21 mouse cellular contexts compared by ENCODE assay signal in genomic region chr3:17330429-17331373, GRCm38 (mm10).
A peak's percentile ranks its signal among the peaks of the same experiment; 100 is the strongest.
DNase-seq lines count a peak whose midpoint lies in the region; ATAC-seq lines count a peak whose summit lies in the region.
"Had no signal": no experiment of that assay in that cellular context is flagged by ENCODE, and none has a peak within 500 bp of the region (broad histone marks: within the 10 kb centered on the region; RNA-seq: fewer than 3 reads in every experiment).

No protein-coding gene starts in this region.

- peaks cover 29% of the 10 kb centered on the region for H3K4me1 ChIP-seq in hindbrain, embryonic 14.5 days (replicated peaks; ENCODE audit: control insufficient read depth, insufficient read depth, low read length)
- peaks cover 21% of the 10 kb centered on the region for H3K4me1 ChIP-seq in midbrain, embryonic 11.5 days (ENCODE audit: control insufficient read depth, insufficient read depth, low read length)
- peaks cover 30% of the 10 kb centered on the region for H3K4me1 ChIP-seq in neural tube, embryonic 13.5 days (replicated peaks)
- H3K4me1 ChIP-seq: heart, embryonic 12.5 days had no signal

- no peaks in the 10 kb centered on the region for H3K36me3 ChIP-seq in hindbrain, embryonic 14.5 days (replicated peaks; ENCODE audit: control insufficient read depth, insufficient read depth)
- H3K36me3 ChIP-seq in midbrain, embryonic 11.5 days (ENCODE audit: control insufficient read depth, insufficient read depth, low read length) = no peaks in the 10 kb centered on the region
- H3K36me3 ChIP-seq in neural tube, embryonic 13.5 days = no peaks in the 10 kb centered on the region
- H3K36me3 ChIP-seq: heart, embryonic 12.5 days had no signal

- no peak for DNase-seq in frontal cortex, postnatal 14 days (ENCODE audit: low spot score in 2 of 2)
- DNase-seq in hindbrain, embryonic 14.5 days (ENCODE audit: low spot score) = peak; percentile 54
- DNase-seq in midbrain, embryonic 11.5 days (ENCODE audit: low spot score, missing footprints) = peak; percentile 86
- DNase-seq in right cerebral cortex, adult 18-20 months = no peak
- no peak for DNase-seq in cerebellum, postnatal 14 days
- DNase-seq: adrenal gland, postnatal 14 days; cerebellum, adult 18-20 months; gastrocnemius, postnatal 25 days; layer of hippocampus, postnatal 36 days; left cerebral cortex, postnatal 4 days; lung, embryonic 14.5 days; thymus, postnatal 36 days had no signal

- H3K9ac ChIP-seq in hindbrain, embryonic 14.5 days = peak overlapping the region; percentile 55
- H3K9ac ChIP-seq in midbrain, embryonic 11.5 days (ENCODE audit: low read length) = no peak overlapping the region
- H3K9ac ChIP-seq in neural tube, embryonic 13.5 days = peak overlapping the region; percentile 47
- H3K9ac ChIP-seq: heart, embryonic 12.5 days; lung, embryonic 14.5 days had no signal

- peak overlapping the region; percentile 15 for H3K4me2 ChIP-seq in hindbrain, embryonic 14.5 days (replicated peaks)
- H3K4me2 ChIP-seq in midbrain, embryonic 11.5 days = no peak overlapping the region
- peak overlapping the region; percentile 14 for H3K4me2 ChIP-seq in neural tube, embryonic 13.5 days
- H3K4me2 ChIP-seq: heart, embryonic 12.5 days; lung, embryonic 14.5 days had no signal

- H3K4me3 ChIP-seq in hindbrain, embryonic 14.5 days (replicated peaks; ENCODE audit: low read length) = no peak overlapping the region
- H3K4me3 ChIP-seq in midbrain, embryonic 11.5 days (ENCODE audit: low read depth, low read length) = no peak overlapping the region
- no peak overlapping the region for H3K4me3 ChIP-seq in neural tube, embryonic 13.5 days
- H3K4me3 ChIP-seq: heart, embryonic 12.5 days; myocyte had no signal

- peak; percentile 26 for ATAC-seq in frontal cortex, adult (ENCODE audit: low TSS enrichment)
- no peak for ATAC-seq in hindbrain, embryonic 14.5 days (ENCODE audit: low FRiP score)
- no peak for ATAC-seq in midbrain, embryonic 11.5 days (ENCODE audit: low FRiP score)
- 0 out of 2 replicates have a peak, but pooled peaks have one; percentile 28 for ATAC-seq in neural tube, embryonic 13.5 days (ENCODE audit: low read depth)
- no peak for ATAC-seq in megakaryocyte-erythroid progenitor cell, adult 5-6 weeks (replicated peaks; ENCODE audit: low FRiP score, low TSS enrichment, poor library complexity, severe bottlenecking)
- ATAC-seq: activated CD4-positive, CD25-positive, alpha-beta regulatory T cell, adult 4 months; intestine, postnatal 0 days; Patski had no signal

- no peaks in the 10 kb centered on the region for H3K27me3 ChIP-seq in hindbrain, embryonic 14.5 days (ENCODE audit: control insufficient read depth, insufficient read depth, low read length)
- no peaks in the 10 kb centered on the region for H3K27me3 ChIP-seq in midbrain, embryonic 11.5 days (ENCODE audit: control insufficient read depth, insufficient read depth, low read length)
- H3K27me3 ChIP-seq in neural tube, embryonic 13.5 days = no peaks in the 10 kb centered on the region
- H3K27me3 ChIP-seq: heart, embryonic 12.5 days had no signal

- H3K9me3 ChIP-seq in hindbrain, embryonic 14.5 days (ENCODE audit: control insufficient read depth, low read length) = no peaks in the 10 kb centered on the region
- H3K9me3 ChIP-seq in midbrain, embryonic 11.5 days (ENCODE audit: control insufficient read depth, low read length) = no peaks in the 10 kb centered on the region
- no peaks in the 10 kb centered on the region for H3K9me3 ChIP-seq in neural tube, embryonic 13.5 days
- H3K9me3 ChIP-seq: heart, embryonic 12.5 days had no signal

- peak overlapping the region; percentile 93 for H3K27ac ChIP-seq in hindbrain, embryonic 14.5 days
- H3K27ac ChIP-seq in midbrain, embryonic 11.5 days (ENCODE audit: low read depth, low read length) = no peak overlapping the region
- H3K27ac ChIP-seq in neural tube, embryonic 13.5 days (replicated peaks) = peak overlapping the region; percentile 91
- H3K27ac ChIP-seq: kidney, postnatal 0 days had no signal

- WGBS in hindbrain, embryonic 14.5 days = 46% methylated on average over 6 of the region's 6 CpGs
- WGBS in midbrain, embryonic 11.5 days = 47% methylated on average over 6 of the region's 6 CpGs
- 41% methylated on average over 6 of the region's 6 CpGs for WGBS in neural tube, embryonic 13.5 days

Comparison
In these comparisons a context has a peak if more than half of its experiments do, and no peak if none do; other contexts are left out.
1. ATAC-seq: peak in frontal cortex, adult (single experiment) and neural tube, embryonic 13.5 days (single experiment); none in hindbrain, embryonic 14.5 days (single experiment), midbrain, embryonic 11.5 days (single experiment) and megakaryocyte-erythroid progenitor cell, adult 5-6 weeks (single experiment).
2. DNase-seq: peak in hindbrain, embryonic 14.5 days (single experiment) and midbrain, embryonic 11.5 days (single experiment); none in frontal cortex, postnatal 14 days (0 of 2), right cerebral cortex, adult 18-20 months (single experiment) and cerebellum, postnatal 14 days (0 of 2).